Mouse (Mus musculus) hindbrain, embryonic 11.5 days (tissue): ENCODE data around the gene Bmpr2. TPM values are rescaled to one million over a fixed set of nuclear protein-coding genes. Genes with fewer than 3 reads are reported as not detected.

ENCODE experiments used
- ATAC-seq: fragments of 200-750 bp; cut with Nextera tagmentation; 2 replicates; pipeline ENCODE4 v1.8.0; 2017; ENCODE audit warnings: mild to moderate bottlenecking, moderate TSS enrichment, moderate library complexity; ENCODE audit not compliant: low FRiP score
- DNase-seq: peaks from one replicate; pipeline ENCODE4 v3.0.0-alpha.2; 2015; ENCODE audit warnings: low spot score
- H3K27ac ChIP-seq: fragments of 300-500 bp; sonication (generic); 2 replicates; pipeline ENCODE4 v1.5.1; 2014; ENCODE audit warnings: mild to moderate bottlenecking, low read depth, low read length
- H3K27me3 ChIP-seq: fragments of 300-500 bp; sonication (generic); 2 replicates; pipeline ENCODE4 v1.6.1; 2014; ENCODE audit warnings: mild to moderate bottlenecking, low read length, moderate library complexity, mixed read lengths; ENCODE audit not compliant: control insufficient read depth, insufficient read depth
- H3K36me3 ChIP-seq: fragments of 300-500 bp; sonication (generic); 2 replicates; pipeline ENCODE4 v1.6.1; 2014; ENCODE audit warnings: mild to moderate bottlenecking, low read length, moderate library complexity, mixed read lengths; ENCODE audit not compliant: control insufficient read depth, insufficient read depth
- H3K4me1 ChIP-seq: fragments of 300-500 bp; sonication (generic); replicated peaks from 2 replicates; pipeline ENCODE4 v1.6.1; 2014; ENCODE audit warnings: low read length, mixed read lengths; ENCODE audit not compliant: control insufficient read depth, insufficient read depth
- H3K4me2 ChIP-seq: fragments of 300-500 bp; sonication (generic); replicated peaks from 2 replicates; pipeline ENCODE4 v1.6.1; 2014; ENCODE audit warnings: mild to moderate bottlenecking, low read depth, low read length
- H3K4me3 ChIP-seq: fragments of 300-500 bp; sonication (generic); 2 replicates; pipeline ENCODE4 v1.5.1; 2014; ENCODE audit warnings: low read depth, low read length
- H3K9ac ChIP-seq: fragments of 300-500 bp; sonication (generic); 2 replicates; pipeline ENCODE4 v1.6.1; 2014; ENCODE audit warnings: low read depth, low read length
- H3K9me3 ChIP-seq: fragments of 300-500 bp; sonication (generic); 2 replicates; pipeline ENCODE4 v1.6.1; 2016; ENCODE audit warnings: low read length; ENCODE audit not compliant: control insufficient read depth
- WGBS: fragments of 180-500 bp; shearing (Covaris S2); extraction: QIAGEN DNeasy Blood & Tissue Kit; methylation state at CpG from one replicate; pipeline ENCODE4 v1.1.7; 2014; 5-methylcytosine and 5-hydroxymethylcytosine counted together
- polyA plus RNA-seq: library from polyadenylated mRNA; unstranded; fragments of >200 nt; fragmentation: Nextera tagmentation; extraction: Ambion mirVana; gene quantifications from 2 replicates; pipeline ENCODE4 v1.2.1, GENCODE M21; 2014

Gene Bmpr2
- 14.1 and 17.0 TPM in 2 replicates for polyA plus RNA-seq

DNA sequence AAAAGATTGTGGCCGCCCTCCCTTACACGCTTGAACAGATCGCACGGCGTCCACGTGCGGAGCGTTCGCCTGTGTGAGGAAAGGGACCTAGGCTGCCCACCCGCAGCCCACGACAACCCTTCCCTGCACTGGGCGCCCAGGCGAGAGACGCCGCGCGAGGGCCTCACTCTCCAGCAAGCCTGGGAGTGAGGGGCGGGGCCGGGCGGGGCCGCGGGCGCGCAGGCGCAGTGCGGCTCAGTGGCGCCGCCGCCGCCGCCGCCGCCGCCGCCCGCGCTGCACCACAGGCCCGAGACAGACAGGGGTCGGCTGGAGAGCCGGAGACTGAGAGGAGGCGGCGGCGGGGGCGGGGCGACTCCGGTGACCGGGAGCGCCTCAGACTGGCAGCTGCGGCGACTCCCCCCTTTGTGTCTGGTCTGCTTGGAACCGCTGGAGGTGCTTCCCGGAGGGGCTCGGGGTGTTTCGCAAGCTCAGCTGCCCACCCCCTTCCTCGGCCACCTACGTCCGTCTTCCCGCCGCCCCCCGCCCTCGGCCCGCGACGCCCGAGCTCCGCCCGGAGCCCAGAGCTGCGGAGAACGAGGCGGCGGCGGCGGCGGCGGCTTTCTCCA, at the start of gene Bmpr2:
TSS of gene Bmpr2 (plus strand) at position 237 of the 605 bp plus-strand sequence.
- H3K4me2 ChIP-seq = peak within 1 kb of the TSS; percentile 81
- peak within 1 kb of the TSS; percentile 96 for H3K4me3 ChIP-seq
- no peaks in the 10 kb centered on the region for H3K4me1 ChIP-seq
- WGBS = under 1% methylated on average over 36 of the region's 75 CpGs
- no peaks in the 10 kb centered on the region for H3K36me3 ChIP-seq
- ATAC-seq (peak; percentile 96), DNase-seq (peak; percentile 92)
- H3K27me3 ChIP-seq = no peaks in the 10 kb centered on the region
- peak within 1 kb of the TSS; percentile 99 for H3K27ac ChIP-seq
- H3K9ac ChIP-seq = peak within 1 kb of the TSS; percentile 98
- H3K9me3 ChIP-seq = no peaks in the 10 kb centered on the region

- Histone ChIP-seq H3K4me2 (no peak overlapping the region), H3K4me3 (no peak overlapping the region), H3K9ac (no peak overlapping the region), H3K36me3 (peaks cover 3% of the 10 kb centered on the region; the same call in 1 of the 2 replicates), H3K9me3 (no peaks in the 10 kb centered on the region), H3K27ac (no peak overlapping the region), H3K27me3 (no peaks in the 10 kb centered on the region), H3K4me1 (no peaks in the 10 kb centered on the region)
- ATAC-seq = no peak
- 55% methylated on average over 4 of the region's 4 CpGs for WGBS
- DNase-seq = peak; percentile 58
These were observed 43.3 kb upstream of the Bmpr2 start for GRCm38 (mm10) chr1:59719900-59720299.

DNA sequence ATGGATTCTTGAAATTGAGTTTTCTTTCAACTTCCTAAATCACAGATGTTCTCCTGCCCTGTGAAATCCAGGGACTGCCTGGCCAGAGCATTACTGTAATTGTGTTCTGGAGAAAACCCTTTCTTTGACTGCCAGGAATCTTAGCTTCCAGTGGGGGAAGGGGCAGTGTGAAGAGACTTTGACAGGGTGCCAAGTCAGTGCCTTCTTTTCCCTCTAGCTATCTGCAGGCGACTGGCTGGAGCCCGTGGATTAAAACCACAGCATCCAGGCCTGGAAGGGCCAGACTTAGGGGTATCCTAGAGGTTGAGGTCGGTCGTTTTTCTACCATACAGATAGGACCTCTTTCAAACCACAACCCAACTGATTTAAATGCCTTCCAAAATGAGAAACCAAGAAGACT, 37.5 kb upstream of the Bmpr2 start:
- no peak overlapping the region for H3K9ac ChIP-seq
- no peak for ATAC-seq
- no peaks in the 10 kb centered on the region for H3K9me3 ChIP-seq
- no peak for DNase-seq
- H3K27me3 ChIP-seq = no peaks in the 10 kb centered on the region
- 65% methylated on average over 4 of the region's 4 CpGs for WGBS
- H3K36me3 ChIP-seq = peaks cover 3% of the 10 kb centered on the region; the same call in 1 of the 2 replicates
- H3K4me2 ChIP-seq = no peak overlapping the region
- no peak overlapping the region for H3K4me3 ChIP-seq
- no peaks in the 10 kb centered on the region for H3K4me1 ChIP-seq
- H3K27ac ChIP-seq = no peak overlapping the region

DNA sequence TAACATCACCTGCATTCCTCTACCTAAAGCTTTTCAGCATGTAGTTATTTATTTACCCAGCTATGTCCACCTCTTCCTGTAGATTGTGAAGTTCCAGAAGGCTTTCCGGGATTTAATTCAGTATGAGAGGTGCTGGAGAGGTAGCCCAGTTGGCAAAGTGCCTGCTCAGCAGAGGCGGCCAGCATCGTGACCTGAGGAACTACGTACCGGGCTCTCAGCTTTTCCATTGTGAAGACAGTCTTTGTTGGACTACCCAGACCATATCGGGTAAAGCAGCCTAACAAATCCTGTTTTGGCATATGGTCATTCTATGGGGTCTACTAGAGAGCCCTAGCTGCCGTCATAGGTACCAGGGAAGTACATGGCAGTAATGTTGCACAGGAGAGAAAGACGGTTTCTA, 33.1 kb upstream of the Bmpr2 start:
- no peaks in the 10 kb centered on the region for H3K9me3 ChIP-seq
- no peaks in the 10 kb centered on the region for H3K36me3 ChIP-seq
- no peaks in the 10 kb centered on the region for H3K27me3 ChIP-seq
- H3K4me3 ChIP-seq = no peak overlapping the region
- H3K27ac ChIP-seq = no peak overlapping the region
- no peaks in the 10 kb centered on the region for H3K4me1 ChIP-seq
- 94% methylated on average over 8 of the region's 8 CpGs for WGBS
- DNase-seq (no peak), ATAC-seq (no peak)
- H3K4me2 ChIP-seq = no peak overlapping the region
- no peak overlapping the region for H3K9ac ChIP-seq

- Histone ChIP-seq H3K27me3 (no peaks in the 10 kb centered on the region), H3K4me1 (no peaks in the 10 kb centered on the region)
These were observed 32.5 kb upstream of the Bmpr2 start for GRCm38 (mm10) chr1:59730737-59731136.

GRCm38 (mm10) chr1:59734076-59734475, 29.1 kb upstream of the Bmpr2 start:
- H3K9ac ChIP-seq = no peak overlapping the region
- no peak overlapping the region for H3K4me2 ChIP-seq
- no peak overlapping the region for H3K4me3 ChIP-seq
- no peak overlapping the region for H3K27ac ChIP-seq
- no peak for DNase-seq
- WGBS = 84% methylated on average over 6 of the region's 6 CpGs
- H3K27me3 ChIP-seq = no peaks in the 10 kb centered on the region
- H3K36me3 ChIP-seq = no peaks in the 10 kb centered on the region
- ATAC-seq = no peak
- no peaks in the 10 kb centered on the region for H3K9me3 ChIP-seq
- no peaks in the 10 kb centered on the region for H3K4me1 ChIP-seq

More at GRCm38 (mm10) chr1:59730737-59731136, 32.5 kb upstream of the Bmpr2 start:
- no peak overlapping the region for H3K27ac ChIP-seq
- no peaks in the 10 kb centered on the region for H3K9me3 ChIP-seq
- ATAC-seq (no peak), DNase-seq (no peak)
- no peak overlapping the region for H3K9ac ChIP-seq
- no peak overlapping the region for H3K4me3 ChIP-seq
- H3K36me3 ChIP-seq = no peaks in the 10 kb centered on the region
- no peak overlapping the region for H3K4me2 ChIP-seq
- 72% methylated on average over 4 of the region's 4 CpGs for WGBS

GRCm38 (mm10) chr1:59738768-59739414, 24.3 kb upstream of the Bmpr2 start:
- Histone ChIP-seq H3K4me1 (no peaks in the 10 kb centered on the region), H3K9ac (no peak overlapping the region), H3K9me3 (no peaks in the 10 kb centered on the region), H3K4me3 (no peak overlapping the region), H3K27ac (no peak overlapping the region), H3K4me2 (no peak overlapping the region), H3K27me3 (no peaks in the 10 kb centered on the region), H3K36me3 (no peaks in the 10 kb centered on the region)
- WGBS = 89% methylated on average over 6 of the region's 6 CpGs
- ATAC-seq (no peak), DNase-seq (no peak)

DNA sequence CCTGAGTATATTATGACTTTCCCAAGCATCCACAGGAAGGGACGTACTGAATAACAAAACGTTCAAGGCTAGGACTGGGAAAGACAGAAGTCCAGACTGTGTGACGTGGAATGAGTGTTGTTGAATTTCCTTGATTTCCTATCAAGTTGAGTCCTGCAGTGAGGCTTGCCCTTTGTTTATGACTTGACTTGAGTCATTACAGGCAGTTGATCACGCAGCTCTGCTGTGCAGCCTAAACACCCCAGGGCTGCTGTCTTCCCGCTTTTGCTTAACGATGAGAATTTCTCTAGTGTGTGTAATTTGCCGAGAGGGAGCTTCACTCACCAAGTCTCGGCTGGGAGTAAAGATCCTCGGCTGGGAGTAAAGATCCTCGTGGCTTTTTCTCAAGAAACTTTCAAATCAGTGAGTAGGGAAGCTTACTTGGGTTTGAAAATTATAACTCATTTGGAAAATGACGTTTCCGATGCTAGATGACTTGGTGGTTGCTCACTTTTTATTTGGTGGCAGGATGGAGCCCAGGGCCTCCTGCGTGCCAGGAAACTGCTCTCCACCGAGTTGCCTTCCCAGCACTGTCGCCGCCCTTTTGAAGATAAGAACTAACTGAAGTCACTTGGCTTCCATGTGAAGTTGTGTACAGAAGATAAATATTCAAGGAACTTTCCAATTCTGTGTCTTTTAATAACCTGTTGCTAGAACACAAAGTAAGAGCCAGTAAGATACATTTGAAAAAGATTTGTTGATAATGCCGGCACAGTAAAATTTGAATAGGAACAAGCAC, 23.4 kb upstream of the Bmpr2 start:
- no peak overlapping the region for H3K9ac ChIP-seq

More for the DNA sequence above, 23.4 kb upstream of the Bmpr2 start:
- WGBS = 80% methylated on average over 17 of the region's 17 CpGs
- Histone ChIP-seq H3K4me2 (no peak overlapping the region), H3K4me1 (no peaks in the 10 kb centered on the region), H3K9me3 (no peaks in the 10 kb centered on the region), H3K27ac (no peak overlapping the region), H3K4me3 (no peak overlapping the region), H3K27me3 (no peaks in the 10 kb centered on the region), H3K36me3 (no peaks in the 10 kb centered on the region)
- DNase-seq = no peak
- ATAC-seq = no peak
